Mouse (Mus musculus) small intestine, adult 2 months (tissue): ENCODE results near the gene Ankra2. TPM values are rescaled to one million over a fixed set of nuclear protein-coding genes. Genes with fewer than 3 reads are reported as not detected.

Experiments
- H3K27ac ChIP-seq: fragments of 200-500 bp; 2 replicates; pipeline ENCODE4 v1.5.1; 2012; ENCODE audit warnings: low read depth, low read length, control low read depth, inconsistent platforms; ENCODE audit not compliant: insufficient read depth
- H3K27me3 ChIP-seq: fragments of 200-500 bp; 2 replicates; pipeline ENCODE4 v1.6.1; 2012; ENCODE audit warnings: mild to moderate bottlenecking, moderate library complexity, low read length, inconsistent platforms; ENCODE audit not compliant: control insufficient read depth, insufficient read depth
- H3K36me3 ChIP-seq: fragments of 200-500 bp; 2 replicates; pipeline ENCODE4 v1.6.1; 2012; ENCODE audit warnings: mild to moderate bottlenecking, low read length, control low read depth, inconsistent platforms; ENCODE audit not compliant: control insufficient read depth, insufficient read depth
- H3K4me1 ChIP-seq: fragments of 200-500 bp; 2 replicates; pipeline ENCODE4 v1.6.1; 2012; ENCODE audit warnings: low read length, inconsistent platforms, mixed read lengths; ENCODE audit not compliant: control insufficient read depth, insufficient read depth, insufficient read length
- H3K4me3 ChIP-seq: fragments of 200-500 bp; 2 replicates; pipeline ENCODE4 v1.5.1; 2012; ENCODE audit warnings: low read depth, mild to moderate bottlenecking, control low read depth, inconsistent platforms, low read length, moderate library complexity
- CTCF ChIP-seq: fragments of 200-500 bp; IDR thresholded peaks from 2 replicates; pipeline ENCODE4 v1.5.1; 2012; ENCODE audit warnings: low read depth, mild to moderate bottlenecking, control low read depth, inconsistent platforms, low read length, moderate library complexity, mixed read lengths; ENCODE audit not compliant: insufficient replicate concordance, insufficient read length; ENCODE audit errors: extremely low read depth
- POLR2A ChIP-seq: fragments of 200-500 bp; IDR thresholded peaks from 2 replicates; pipeline ENCODE4 v1.6.1; 2012; ENCODE audit warnings: low read depth, mild to moderate bottlenecking, control low read depth, inconsistent platforms, low read length, moderate library complexity
- WGBS: fragments of 180-500 bp; shearing (Covaris S2); methylation state at CpG from one replicate; pipeline ENCODE4 v1.1.7; 2018; 5-methylcytosine and 5-hydroxymethylcytosine counted together
- polyA plus RNA-seq: library from polyadenylated mRNA; depleted of rRNA; stranded (reverse); fragments of >200 nt; gene quantifications from 2 replicates; pipeline ENCODE4 v1.2.3, GENCODE M21; 2012

Gene Ankra2
- polyA plus RNA-seq, 1 experiment, result 6.4 TPM

DNA sequence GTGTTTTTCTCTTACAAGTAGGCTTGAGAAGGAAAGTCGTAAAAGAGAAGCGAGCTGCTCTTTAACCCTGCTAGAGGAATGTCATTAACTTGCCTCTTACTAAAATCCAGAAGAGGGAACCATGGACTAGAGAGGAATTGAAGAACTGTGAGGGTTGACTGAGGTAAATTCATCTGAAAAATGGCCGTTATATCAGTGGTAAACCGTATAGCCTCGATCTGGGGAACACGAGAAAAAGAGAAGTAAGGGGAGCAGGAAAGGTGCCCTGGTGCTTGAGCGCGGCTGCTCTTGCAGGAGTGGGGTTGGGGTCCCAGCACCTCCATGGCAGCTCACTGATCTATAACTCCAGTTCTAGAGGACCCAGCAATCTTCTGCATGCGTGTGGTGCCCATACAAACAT is 11.1 kb downstream of the Ankra2 start:
- no peak overlapping the region for H3K4me3 ChIP-seq
- H3K27me3 ChIP-seq, result no peaks in the 10 kb centered on the region
- 84% methylated on average over 9 of the region's 9 CpGs for whole genome bisulfite sequencing
- H3K36me3 ChIP-seq, result peaks cover 35% of the 10 kb centered on the region
- TF ChIP-seq POLR2A (no peak), CTCF (no peak)
- H3K27ac ChIP-seq, result no peak overlapping the region
- no peaks in the 10 kb centered on the region for H3K4me1 ChIP-seq

DNA sequence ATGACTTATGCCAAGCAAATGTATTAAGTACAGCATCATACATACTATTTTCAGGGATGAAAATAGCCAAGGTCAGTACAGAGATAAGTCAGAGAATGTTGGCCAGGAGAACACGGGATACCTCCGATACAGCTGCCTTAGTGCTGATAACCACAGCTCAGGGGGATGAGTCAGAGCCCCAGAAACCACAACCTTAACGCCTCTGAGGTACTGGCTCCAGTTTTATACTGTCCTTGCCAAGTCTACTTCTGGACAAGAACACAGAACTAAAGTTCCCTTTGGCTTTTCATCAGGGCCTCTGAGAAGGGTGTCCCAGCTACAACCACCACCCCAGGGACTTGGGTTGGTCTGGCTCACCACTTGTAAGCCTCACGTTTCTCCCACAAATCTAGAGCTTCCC is 12.8 kb downstream of the Ankra2 start:
- Histone ChIP-seq H3K36me3 (peaks cover 29% of the 10 kb centered on the region), H3K27me3 (no peaks in the 10 kb centered on the region), H3K4me1 (no peaks in the 10 kb centered on the region), H3K4me3 (no peak overlapping the region), H3K27ac (no peak overlapping the region)
- TF ChIP-seq CTCF (no peak), POLR2A (no peak)
- 57% methylated on average over 4 of the region's 4 CpGs for WGBS

DNA sequence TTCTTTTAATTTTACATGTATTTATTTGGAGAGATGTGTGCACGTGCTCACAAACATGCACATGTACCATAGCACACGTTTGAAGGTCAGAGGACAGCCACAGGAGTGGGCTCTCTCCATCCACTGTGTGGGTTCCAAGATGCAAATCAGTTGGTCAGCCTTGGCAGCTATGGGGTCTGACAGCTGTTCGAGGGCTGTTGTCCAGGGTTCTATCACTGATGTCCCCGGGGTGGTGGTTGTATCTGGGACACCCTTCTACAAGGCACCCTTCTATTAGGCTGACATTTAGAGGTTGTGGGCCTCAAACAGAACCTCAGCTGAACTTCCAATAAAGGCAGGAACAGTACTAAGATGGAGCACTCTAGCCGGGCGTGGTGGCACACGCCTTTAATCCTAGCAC is 13.4 kb downstream of the Ankra2 start:
- WGBS, result 82% methylated on average over 7 of the region's 7 CpGs
- TF ChIP-seq CTCF (no peak), POLR2A (no peak)
- no peaks in the 10 kb centered on the region for H3K27me3 ChIP-seq
- H3K4me3 ChIP-seq, result no peak overlapping the region
- no peak overlapping the region for H3K27ac ChIP-seq
- H3K4me1 ChIP-seq, result no peaks in the 10 kb centered on the region
- H3K36me3 ChIP-seq, result peaks cover 25% of the 10 kb centered on the region

DNA sequence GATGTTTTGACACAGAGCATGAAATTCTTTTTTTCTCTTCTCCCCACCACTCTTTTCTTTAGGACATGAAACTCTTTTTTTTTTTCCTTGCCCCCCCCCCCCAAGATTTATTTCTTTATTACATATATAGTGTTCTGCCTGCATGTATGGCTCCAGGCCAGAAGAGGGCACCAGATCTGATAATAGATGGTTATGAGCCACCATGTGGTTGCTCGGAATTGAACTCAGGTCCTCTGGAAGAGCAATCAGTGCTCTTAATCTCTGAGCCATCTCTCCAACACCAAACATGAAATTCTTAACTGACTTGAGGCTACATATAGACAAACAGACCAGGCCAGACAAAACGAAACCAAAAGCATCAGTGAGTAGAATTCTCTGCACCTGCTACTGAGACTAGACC is 14.6 kb downstream of the Ankra2 start:
- H3K4me1 ChIP-seq, result no peaks in the 10 kb centered on the region
- TF ChIP-seq POLR2A (no peak), CTCF (no peak)

DNA sequence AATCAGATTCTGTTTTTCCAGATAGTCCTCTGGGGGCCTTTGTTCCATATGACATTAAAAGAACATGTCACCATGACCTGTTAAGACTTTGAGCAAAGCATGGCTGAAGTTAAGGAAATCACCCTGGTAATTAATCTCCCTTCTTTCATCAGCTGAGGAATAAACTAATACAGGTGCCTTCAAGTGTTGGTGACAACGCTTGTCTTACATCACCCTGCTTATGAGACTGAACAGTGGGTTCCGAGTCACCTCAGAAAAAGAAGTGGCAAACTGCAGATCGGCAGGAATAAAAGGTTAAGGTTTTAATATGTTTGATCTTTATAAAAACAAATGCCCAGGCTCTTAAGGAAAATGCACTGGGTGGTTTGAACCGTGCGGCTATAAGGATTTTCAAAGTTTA is 16.8 kb downstream of the Ankra2 start, which contains the start of gene Gm21976:
Gene Gm21976, plus strand, starts transcription at position 202 of the 400 bp plus-strand sequence.
- 82% methylated on average over 5 of the region's 5 CpGs for WGBS
- no peak for TF ChIP-seq POLR2A
- no peak for TF ChIP-seq CTCF
- Histone ChIP-seq H3K27ac (no peak within 1 kb of the TSS), H3K27me3 (no peaks in the 10 kb centered on the region), H3K4me3 (no peak within 1 kb of the TSS), H3K36me3 (peaks cover 6% of the 10 kb centered on the region; the same call in 1 of the 2 replicates), H3K4me1 (no peaks in the 10 kb centered on the region)

More for the DNA sequence above, 14.6 kb downstream of the Ankra2 start:
- Histone ChIP-seq H3K27me3 (no peaks in the 10 kb centered on the region), H3K4me3 (no peak overlapping the region), H3K36me3 (peaks cover 14% of the 10 kb centered on the region), H3K27ac (no peak overlapping the region)
- WGBS, result 54% methylated on average over 2 of the region's 2 CpGs

DNA sequence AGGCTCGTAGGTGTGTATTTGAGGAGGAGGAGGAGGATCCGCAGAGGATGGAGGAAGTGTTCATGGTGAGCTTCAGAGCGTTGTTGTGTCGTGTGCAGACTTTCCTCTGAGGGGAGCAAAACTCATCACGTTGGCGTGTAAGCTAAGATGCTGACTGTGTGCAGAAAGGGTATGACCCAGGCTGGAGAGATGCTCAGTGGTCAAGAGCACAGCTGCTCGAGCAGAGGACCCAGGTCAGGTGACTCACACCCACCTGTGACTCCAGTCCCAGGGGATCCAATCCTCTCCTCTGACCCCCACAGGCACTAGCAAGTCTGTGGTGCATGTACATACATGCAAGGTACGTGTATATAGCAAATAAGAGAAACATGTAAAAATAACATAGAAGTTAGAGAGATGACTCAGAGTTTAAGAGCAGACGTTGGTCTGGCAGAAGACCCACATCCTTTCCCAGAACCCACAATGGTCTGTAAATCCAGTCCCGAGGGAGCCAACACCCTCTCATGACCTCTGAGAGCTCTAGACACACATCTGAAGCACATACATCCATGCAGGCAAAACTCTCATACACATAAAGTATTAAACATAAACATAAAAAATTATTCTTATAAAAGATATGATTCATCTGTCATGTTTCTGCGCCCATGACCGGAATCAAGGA is 18.2 kb downstream of the Ankra2 start:
- Histone ChIP-seq H3K4me3 (no peak overlapping the region), H3K4me1 (no peaks in the 10 kb centered on the region), H3K27me3 (no peaks in the 10 kb centered on the region), H3K27ac (no peak overlapping the region), H3K36me3 (no peaks in the 10 kb centered on the region)
- no peak for TF ChIP-seq CTCF
- no peak for TF ChIP-seq POLR2A
- WGBS, result 64% methylated on average over 12 of the region's 12 CpGs

DNA sequence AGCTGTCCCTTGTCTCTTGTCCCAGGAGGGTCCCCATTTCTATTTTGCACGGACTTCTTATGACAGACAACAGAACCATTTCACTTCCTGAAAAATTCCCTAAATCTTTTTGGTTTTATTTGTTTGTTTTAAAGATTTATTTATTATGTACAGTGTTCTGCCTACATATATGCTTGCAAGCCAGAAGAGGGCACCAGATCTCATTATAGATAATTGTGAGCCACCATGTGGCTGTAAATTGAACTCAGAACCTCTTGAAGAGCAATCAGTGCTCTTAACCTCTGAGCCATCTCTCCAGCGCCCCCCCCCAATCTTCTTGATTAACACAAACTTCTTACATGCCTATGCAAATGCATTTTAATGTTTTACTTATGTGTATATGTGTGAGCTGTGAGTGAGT is 27.8 kb downstream of the Ankra2 start:
- TF ChIP-seq CTCF (no peak), POLR2A (no peak)
- H3K27ac ChIP-seq, result no peak overlapping the region
- no peak overlapping the region for H3K4me3 ChIP-seq
- no peaks in the 10 kb centered on the region for H3K36me3 ChIP-seq
- 27% methylated on average over 2 of the region's 2 CpGs for WGBS
- no peaks in the 10 kb centered on the region for H3K27me3 ChIP-seq
- H3K4me1 ChIP-seq, result no peaks in the 10 kb centered on the region

DNA sequence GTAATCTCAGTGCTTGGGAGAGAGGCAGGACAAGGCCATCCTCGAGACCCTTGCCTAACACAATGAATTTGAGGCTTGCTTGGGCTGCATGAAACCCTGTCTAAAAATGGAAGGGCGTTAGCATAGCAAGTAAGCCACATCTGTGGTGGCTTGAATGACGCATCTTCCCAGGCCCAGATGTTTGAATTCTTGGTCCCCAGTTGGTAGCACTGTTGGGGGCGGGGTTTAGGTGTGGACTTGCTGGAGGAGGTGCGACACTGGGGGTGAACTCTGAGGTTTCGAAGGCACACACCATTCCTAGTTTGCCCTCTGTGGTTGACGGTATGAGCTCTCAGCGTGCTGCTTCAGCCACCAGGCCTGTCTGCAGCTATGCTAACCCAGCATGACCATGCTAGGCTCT is 28.8 kb downstream of the Ankra2 start:
- Histone ChIP-seq H3K4me3 (no peak overlapping the region), H3K36me3 (no peaks in the 10 kb centered on the region), H3K4me1 (no peaks in the 10 kb centered on the region), H3K27ac (no peak overlapping the region), H3K27me3 (no peaks in the 10 kb centered on the region)
- WGBS, result 78% methylated on average over 8 of the region's 8 CpGs
- no peak for TF ChIP-seq POLR2A
- TF ChIP-seq CTCF, result no peak
